Mouse (Mus musculus) liver, adult 2 months (tissue): ENCODE data around the gene Spen.

ENCODE experiments used
- CTCF ChIP-seq: fragments of 200-500 bp; IDR thresholded peaks from 2 replicates; pipeline ENCODE4 v1.5.1; 2011; ENCODE audit warnings: low read depth, low read length, control low read depth
- POLR2A ChIP-seq: fragments of 200-500 bp; IDR thresholded peaks from 2 replicates; pipeline ENCODE4 v1.6.1; 2011; ENCODE audit warnings: low read length, control low read depth; ENCODE audit not compliant: insufficient read depth; ENCODE audit errors: extremely low read depth

- TF ChIP-seq POLR2A (no peak), CTCF (peak; percentile 96)
Observed at GRCm38 (mm10) chr4:141574789-141575702, 36.6 kb upstream of the Spen start.
